Mouse (Mus musculus) urinary bladder, adult 18-20 months (tissue): ENCODE data around the gene Palm2.

Experiments
- DNase-seq, 2 experiments: peaks; one replicate each; pipeline ENCODE4 v3.0.0; 2022; ENCODE audit warnings: low spot score in 2 of 2, mixed read lengths in 2 of 2

Gene Palm2

DNA sequence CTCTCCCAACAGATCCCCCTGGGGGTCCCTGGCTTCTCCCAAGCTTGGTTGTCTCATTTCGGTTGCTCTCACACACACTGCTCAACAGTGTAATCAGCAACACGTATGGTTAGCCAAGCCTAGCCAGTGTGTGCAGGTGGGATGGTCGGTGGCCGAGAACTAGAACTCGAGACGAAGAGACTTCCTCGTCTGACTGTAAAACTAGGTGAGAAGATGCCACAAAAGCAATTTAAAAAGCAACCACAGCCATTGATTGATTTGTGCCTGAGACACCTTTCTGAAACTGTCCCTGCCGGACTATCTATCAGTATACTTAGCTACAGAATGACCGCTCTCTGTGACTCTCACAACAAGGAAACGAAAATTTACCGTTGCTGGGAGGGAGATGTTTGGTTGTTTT lies 321.0 kb downstream of the Palm2 start:
- no peak for DNase-seq

DNA sequence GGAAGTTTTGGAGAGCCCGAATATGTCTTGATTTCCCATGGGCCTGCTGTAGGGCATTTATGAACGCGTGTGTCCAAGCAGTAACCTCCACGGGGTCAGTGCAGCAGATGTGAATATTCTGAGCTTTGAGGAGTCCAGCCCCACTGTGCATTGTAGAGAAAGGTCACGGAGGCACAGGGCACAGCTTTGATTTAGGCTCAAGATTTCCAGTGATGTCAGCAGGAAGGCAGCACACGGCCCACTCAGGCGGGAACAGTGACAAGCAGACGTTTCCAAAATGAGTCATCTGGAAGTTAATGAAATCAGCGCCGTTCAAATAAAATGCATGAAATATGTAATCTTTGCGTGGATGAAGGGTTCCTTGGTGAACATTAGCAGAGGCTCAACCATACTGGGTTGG lies 323.9 kb downstream of the Palm2 start:
- DNase-seq: no peak
